Mouse (Mus musculus): ENCODE results near the gene Mcl1. TPM values are rescaled to one million over a fixed set of nuclear protein-coding genes. Genes with fewer than 3 reads are reported as not detected.
A peak's percentile ranks its signal among the peaks of the same experiment; 100 is the strongest.

Mcl1 gene
- total and polyA plus RNA-seq, 2 experiments = 39.4 to 57.5 TPM

- peaks cover 40% of the 10 kb centered on the region for H3K36me3 ChIP-seq (ENCODE audit: control insufficient read depth, insufficient read depth, low read length)
- DNase-seq (ENCODE audit: extremely low read depth, low read depth, low spot score) = no peak
- WGBS = 74% methylated on average over 4 of the region's 4 CpGs
- H3K9ac ChIP-seq (ENCODE audit: low read depth, low read length) = peak overlapping the region; percentile 39
- H3K27ac ChIP-seq (replicated peaks; ENCODE audit: insufficient read depth, low read depth, low read length) = peak overlapping the region; percentile 76
- TF ChIP-seq POLR2A (IDR thresholded peaks at IDR 0.05; ENCODE audit: extremely low read depth, insufficient read depth, low read length) (no peak), CTCF (IDR thresholded peaks at IDR 0.05; ENCODE audit: low read depth, low read length) (no peak)
- H3K79me2 ChIP-seq (ENCODE audit: control insufficient read depth, insufficient read depth, low read length) = peaks cover 13% of the 10 kb centered on the region
- H3K27me3 ChIP-seq (ENCODE audit: control insufficient read depth, insufficient read depth, low read length) = no peaks in the 10 kb centered on the region
- peaks cover 64% of the 10 kb centered on the region for H3K4me1 ChIP-seq (ENCODE audit: control insufficient read depth, insufficient read depth, low read length)
- H3K4me3 ChIP-seq (ENCODE audit: insufficient read depth, low read depth, low read length) = no peak overlapping the region
These were observed 6.4 kb downstream of the Mcl1 start for GRCm38 (mm10) chr3:95664940-95665352.

GRCm38 (mm10) chr3:95666124-95666844, 7.7 kb downstream of the Mcl1 start:
- Histone ChIP-seq H3K36me3 (ENCODE audit: control insufficient read depth, insufficient read depth, low read length) (peaks cover 28% of the 10 kb centered on the region), H3K27me3 (ENCODE audit: control insufficient read depth, insufficient read depth, low read length) (no peaks in the 10 kb centered on the region), H3K4me3 (ENCODE audit: insufficient read depth, low read depth, low read length) (no peak overlapping the region), H3K79me2 (ENCODE audit: control insufficient read depth, insufficient read depth, low read length) (peaks cover 6% of the 10 kb centered on the region), H3K27ac (replicated peaks; ENCODE audit: insufficient read depth, low read depth, low read length) (peak overlapping the region; percentile 88), H3K4me1 (ENCODE audit: control insufficient read depth, insufficient read depth, low read length) (peaks cover 63% of the 10 kb centered on the region), H3K9ac (ENCODE audit: low read depth, low read length) (no peak overlapping the region)
- TF ChIP-seq CTCF (IDR thresholded peaks at IDR 0.05; ENCODE audit: low read depth, low read length) = no peak
- TF ChIP-seq POLR2A (IDR thresholded peaks at IDR 0.05; ENCODE audit: extremely low read depth, insufficient read depth, low read length) = no peak
- 7% methylated on average over 6 of the region's 6 CpGs for WGBS
- peak; percentile 84 for DNase-seq (ENCODE audit: extremely low read depth, low read depth, low spot score)

GRCm38 (mm10) chr3:95667521-95667920, 8.9 kb downstream of the Mcl1 start:
- Histone ChIP-seq H3K79me2 (ENCODE audit: control insufficient read depth, insufficient read depth, low read length) (peaks cover 6% of the 10 kb centered on the region), H3K36me3 (ENCODE audit: control insufficient read depth, insufficient read depth, low read length) (peaks cover 25% of the 10 kb centered on the region), H3K27me3 (ENCODE audit: control insufficient read depth, insufficient read depth, low read length) (no peaks in the 10 kb centered on the region), H3K9ac (ENCODE audit: low read depth, low read length) (peak overlapping the region; percentile 37), H3K4me3 (ENCODE audit: insufficient read depth, low read depth, low read length) (no peak overlapping the region), H3K27ac (replicated peaks; ENCODE audit: insufficient read depth, low read depth, low read length) (peak overlapping the region; percentile 88), H3K4me1 (ENCODE audit: control insufficient read depth, insufficient read depth, low read length) (peaks cover 68% of the 10 kb centered on the region)
- DNase-seq (ENCODE audit: extremely low read depth, low read depth, low spot score) = no peak
- TF ChIP-seq POLR2A (IDR thresholded peaks at IDR 0.05; ENCODE audit: extremely low read depth, insufficient read depth, low read length) (no peak), CTCF (IDR thresholded peaks at IDR 0.05; ENCODE audit: low read depth, low read length) (no peak)
- 46% methylated on average over 4 of the region's 4 CpGs for WGBS

- 11% methylated on average over 7 of the region's 7 CpGs for WGBS
These were observed 9.4 kb downstream of the Mcl1 start for GRCm38 (mm10) chr3:95668026-95668425.

GRCm38 (mm10) chr3:95668589-95669308, 10.2 kb downstream of the Mcl1 start:
- peak overlapping the region; percentile 88 for H3K27ac ChIP-seq (replicated peaks; ENCODE audit: insufficient read depth, low read depth, low read length)
- peak; percentile 70 for DNase-seq (ENCODE audit: extremely low read depth, low read depth, low spot score)
- WGBS = 7% methylated on average over 7 of the region's 7 CpGs
- peak overlapping the region; percentile 6 for H3K9ac ChIP-seq (ENCODE audit: low read depth, low read length)
- H3K36me3 ChIP-seq (ENCODE audit: control insufficient read depth, insufficient read depth, low read length) = peaks cover 13% of the 10 kb centered on the region
- H3K79me2 ChIP-seq (ENCODE audit: control insufficient read depth, insufficient read depth, low read length) = peaks cover 2% of the 10 kb centered on the region; the same call in 1 of the 2 replicates
- no peaks in the 10 kb centered on the region for H3K27me3 ChIP-seq (ENCODE audit: control insufficient read depth, insufficient read depth, low read length)
- TF ChIP-seq POLR2A (IDR thresholded peaks at IDR 0.05; ENCODE audit: extremely low read depth, insufficient read depth, low read length) (no peak), CTCF (IDR thresholded peaks at IDR 0.05; ENCODE audit: low read depth, low read length) (no peak)
- no peak overlapping the region for H3K4me3 ChIP-seq (ENCODE audit: insufficient read depth, low read depth, low read length)
- H3K4me1 ChIP-seq (ENCODE audit: control insufficient read depth, insufficient read depth, low read length) = peaks cover 67% of the 10 kb centered on the region

More at GRCm38 (mm10) chr3:95668026-95668425, 9.4 kb downstream of the Mcl1 start:
- DNase-seq (ENCODE audit: extremely low read depth, low read depth, low spot score) = peak; percentile 76
- H3K9ac ChIP-seq (ENCODE audit: low read depth, low read length) = peak overlapping the region; percentile 37
- TF ChIP-seq POLR2A (IDR thresholded peaks at IDR 0.05; ENCODE audit: extremely low read depth, insufficient read depth, low read length) (no peak), CTCF (IDR thresholded peaks at IDR 0.05; ENCODE audit: low read depth, low read length) (no peak)
- H3K36me3 ChIP-seq (ENCODE audit: control insufficient read depth, insufficient read depth, low read length) = peaks cover 20% of the 10 kb centered on the region
- no peaks in the 10 kb centered on the region for H3K27me3 ChIP-seq (ENCODE audit: control insufficient read depth, insufficient read depth, low read length)
- peaks cover 66% of the 10 kb centered on the region for H3K4me1 ChIP-seq (ENCODE audit: control insufficient read depth, insufficient read depth, low read length)
- peaks cover 2% of the 10 kb centered on the region; the same call in 1 of the 2 replicates for H3K79me2 ChIP-seq (ENCODE audit: control insufficient read depth, insufficient read depth, low read length)
- no peak overlapping the region for H3K4me3 ChIP-seq (ENCODE audit: insufficient read depth, low read depth, low read length)
- H3K27ac ChIP-seq (replicated peaks; ENCODE audit: insufficient read depth, low read depth, low read length) = peak overlapping the region; percentile 88

All from liver, adult 2 months (tissue).